ENCODE assay signal across 8 mouse cellular contexts in the genomic region with DNA sequence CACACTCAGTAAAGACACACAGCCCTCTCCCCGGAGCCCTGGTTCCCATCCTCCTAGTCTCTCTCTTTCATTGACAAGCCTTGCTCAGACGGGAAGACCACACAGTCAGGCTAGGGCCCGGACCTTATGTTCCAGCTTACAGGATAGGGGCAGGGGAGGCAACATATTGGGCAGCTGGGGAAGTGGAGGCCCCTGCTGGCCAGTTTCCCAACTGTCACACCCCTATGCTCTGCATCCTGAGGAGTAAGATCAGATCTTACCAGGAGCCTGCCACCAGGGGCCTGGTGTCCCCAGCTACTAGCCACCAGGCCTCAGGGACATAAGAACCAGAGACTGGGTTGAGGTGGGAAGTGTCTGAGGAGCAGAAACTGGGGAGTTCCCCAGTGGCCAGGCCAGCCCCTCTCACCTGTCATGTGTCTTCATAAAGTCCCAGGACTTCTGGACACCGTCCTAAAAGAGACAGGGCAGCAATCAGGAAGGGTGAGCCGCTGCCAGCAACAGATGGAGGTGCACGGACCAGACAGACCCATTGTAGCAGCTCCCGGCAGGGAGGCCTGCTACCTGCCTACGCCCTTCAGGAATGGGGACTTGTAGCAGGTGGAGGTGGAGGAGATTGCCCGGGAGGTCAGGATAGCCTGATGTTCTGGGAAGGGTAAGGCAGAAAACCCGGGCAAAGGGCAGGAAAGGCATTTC. TPM values are rescaled to one million over a fixed set of nuclear protein-coding genes. Genes with fewer than 3 reads are reported as not detected.
DNase-seq lines count a peak whose midpoint lies in the region; ATAC-seq and TF ChIP-seq lines count a peak whose summit lies in the region.

No protein-coding gene starts in this region.

- no peak overlapping the region for H3K4me3 ChIP-seq in midbrain, embryonic 10.5 days
- no peak overlapping the region for H3K4me3 ChIP-seq in midbrain, embryonic 16.5 days (ENCODE audit: low read depth, low read length)
- no peak overlapping the region for H3K4me3 ChIP-seq in hindbrain, postnatal 0 days (ENCODE audit: low read length)

- peak; percentile 33 for DNase-seq in CD4-positive, CD25-positive, alpha-beta regulatory T cell, adult 2 months (ENCODE audit: low read depth, low spot score)
- DNase-seq in midbrain, embryonic 10.5 days (ENCODE audit: low spot score) = peak; percentile 53
- peak; percentile 57 for DNase-seq in hindbrain, postnatal 0 days (ENCODE audit: low spot score)
- peak; percentile 35 for DNase-seq in splenic B cell, adult 2 months (ENCODE audit: low read depth, low spot score)
- DNase-seq in urinary bladder, postnatal 10 days (ENCODE audit: low spot score) = no peak
- no peak for DNase-seq in ovary, postnatal 14 days (ENCODE audit: low spot score)

- peaks cover 21% of the 10 kb centered on the region; the same call in 1 of the 2 replicates for H3K27me3 ChIP-seq in midbrain, embryonic 10.5 days (ENCODE audit: low read depth, poor library complexity, severe bottlenecking)
- H3K27me3 ChIP-seq in midbrain, embryonic 16.5 days (ENCODE audit: control insufficient read depth, insufficient read depth, low read depth, low read length) = no peaks in the 10 kb centered on the region
- H3K27me3 ChIP-seq in hindbrain, postnatal 0 days (ENCODE audit: insufficient read depth, low read length) = no peaks in the 10 kb centered on the region
- no peaks in the 10 kb centered on the region for H3K27me3 ChIP-seq in splenic B cell, adult 2 months (ENCODE audit: control insufficient read depth, insufficient read depth, low read length, poor library complexity, severe bottlenecking)

- H3K9ac ChIP-seq in midbrain, embryonic 16.5 days (ENCODE audit: low read depth, low read length) = no peak overlapping the region
- no peak overlapping the region for H3K9ac ChIP-seq in hindbrain, postnatal 0 days (replicated peaks; ENCODE audit: low read length)

- H3K4me2 ChIP-seq in midbrain, embryonic 16.5 days (ENCODE audit: low read length) = no peak overlapping the region
- no peak overlapping the region for H3K4me2 ChIP-seq in hindbrain, postnatal 0 days (ENCODE audit: low read depth, low read length)

- H3K36me3 ChIP-seq in midbrain, embryonic 10.5 days = no peaks in the 10 kb centered on the region
- H3K36me3 ChIP-seq in midbrain, embryonic 16.5 days (ENCODE audit: control insufficient read depth, insufficient read depth, low read length) = no peaks in the 10 kb centered on the region
- no peaks in the 10 kb centered on the region for H3K36me3 ChIP-seq in hindbrain, postnatal 0 days (ENCODE audit: insufficient read depth, low read length)
- H3K36me3 ChIP-seq in splenic B cell, adult 2 months (ENCODE audit: control insufficient read depth, insufficient read depth, low read length, poor library complexity, severe bottlenecking) = no peaks in the 10 kb centered on the region

- TF ChIP-seq CTCF in hindbrain, postnatal 0 days (IDR thresholded peaks at IDR 0.05; ENCODE audit: low read depth) = peak; percentile 64

- WGBS in midbrain, embryonic 10.5 days = 61% methylated on average over 10 of the region's 10 CpGs
- WGBS in midbrain, embryonic 16.5 days = 62% methylated on average over 10 of the region's 10 CpGs
- WGBS in hindbrain, postnatal 0 days = 54% methylated on average over 10 of the region's 10 CpGs

- ATAC-seq in CD4-positive, CD25-positive, alpha-beta regulatory T cell, adult 4 months = no peak
- no peak for ATAC-seq in midbrain, embryonic 16.5 days
- ATAC-seq in hindbrain, postnatal 0 days = no peak

- H3K9me3 ChIP-seq in midbrain, embryonic 10.5 days (replicated peaks) = no peaks in the 10 kb centered on the region
- H3K9me3 ChIP-seq in midbrain, embryonic 16.5 days (replicated peaks; ENCODE audit: control insufficient read depth, low read length, poor library complexity, severe bottlenecking) = no peaks in the 10 kb centered on the region
- no peaks in the 10 kb centered on the region for H3K9me3 ChIP-seq in hindbrain, postnatal 0 days (ENCODE audit: low read length)

- H3K4me1 ChIP-seq in midbrain, embryonic 10.5 days = peaks cover 53% of the 10 kb centered on the region
- peaks cover 9% of the 10 kb centered on the region for H3K4me1 ChIP-seq in midbrain, embryonic 16.5 days (ENCODE audit: control insufficient read depth, insufficient read depth, low read length)
- peaks cover 15% of the 10 kb centered on the region for H3K4me1 ChIP-seq in hindbrain, postnatal 0 days (ENCODE audit: insufficient read depth, low read length)

- H3K27ac ChIP-seq in midbrain, embryonic 10.5 days (replicated peaks) = no peak overlapping the region
- H3K27ac ChIP-seq in midbrain, embryonic 16.5 days (ENCODE audit: low read length) = no peak overlapping the region
- H3K27ac ChIP-seq in hindbrain, postnatal 0 days = no peak overlapping the region

RNA-seq across cellular contexts. Expression of gene Nudt14, which starts 2.9 kb away (rescaled TPM):
- polyA plus RNA-seq in CD4-positive, CD25-positive, alpha-beta regulatory T cell, adult 4 months (2017; shearing (Covaris generic)) = 10 to 100 TPM; 38.1 to 42.5 TPM
- 66.4 and 76.4 TPM in 2 replicates for polyA plus RNA-seq in midbrain, embryonic 10.5 days (2016; fragmentation: Nextera tagmentation; extraction: Ambion mirVana)
- polyA plus RNA-seq in midbrain, embryonic 16.5 days (2015; fragmentation: Nextera tagmentation; extraction: Ambion mirVana) = 48.0 and 53.1 TPM in 2 replicates
- 29.0 and 29.4 TPM in 2 replicates for total RNA-seq in hindbrain, postnatal 0 days (2014; rRNA removed)
- 51.7 and 54.8 TPM in 2 replicates for polyA plus RNA-seq in hindbrain, postnatal 0 days (2015; fragmentation: Nextera tagmentation; extraction: Ambion mirVana)

RNA-seq across cellular contexts. Expression of gene Jag2, which starts 9.4 kb away (rescaled TPM):
- 1 to 10 TPM; 1.1 to 2.0 TPM for polyA plus RNA-seq in CD4-positive, CD25-positive, alpha-beta regulatory T cell, adult 4 months (2017; shearing (Covaris generic))
- polyA plus RNA-seq in midbrain, embryonic 10.5 days (2016; fragmentation: Nextera tagmentation; extraction: Ambion mirVana) = 2.4 and 2.8 TPM in 2 replicates
- 10.4 and 14.8 TPM in 2 replicates for polyA plus RNA-seq in midbrain, embryonic 16.5 days (2015; fragmentation: Nextera tagmentation; extraction: Ambion mirVana)
- total RNA-seq in hindbrain, postnatal 0 days (2014; rRNA removed) = 63.4 and 88.4 TPM in 2 replicates
- polyA plus RNA-seq in hindbrain, postnatal 0 days (2015; fragmentation: Nextera tagmentation; extraction: Ambion mirVana) = 7.7 and 8.5 TPM in 2 replicates

RNA-seq across cellular contexts. Expression of gene Btbd6, which starts 37.3 kb away (rescaled TPM):
- 1 to 10 TPM; 7.8 to 8.7 TPM for polyA plus RNA-seq in CD4-positive, CD25-positive, alpha-beta regulatory T cell, adult 4 months (2017; shearing (Covaris generic))
- 20.5 and 22.7 TPM in 2 replicates for polyA plus RNA-seq in midbrain, embryonic 10.5 days (2016; fragmentation: Nextera tagmentation; extraction: Ambion mirVana)
- 55.5 and 58.8 TPM in 2 replicates for polyA plus RNA-seq in midbrain, embryonic 16.5 days (2015; fragmentation: Nextera tagmentation; extraction: Ambion mirVana)
- total RNA-seq in hindbrain, postnatal 0 days (2014; rRNA removed) = 71.0 and 76.1 TPM in 2 replicates
- 52.1 and 52.9 TPM in 2 replicates for polyA plus RNA-seq in hindbrain, postnatal 0 days (2015; fragmentation: Nextera tagmentation; extraction: Ambion mirVana)

Comparison
In these comparisons a context has a peak if more than half of its experiments do, and no peak if none do; other contexts are left out.
1. DNase-seq: peak in CD4-positive, CD25-positive, alpha-beta regulatory T cell, adult 2 months (single experiment), midbrain, embryonic 10.5 days (single experiment), hindbrain, postnatal 0 days (single experiment) and splenic B cell, adult 2 months (single experiment); none in urinary bladder, postnatal 10 days (single experiment) and ovary, postnatal 14 days (single experiment).